Mouse (Mus musculus): ENCODE measurements at regions not wholly inside any gene's neighbourhood (a gene's known extent, or its start where the extent isn't known, plus 50 kb on each side); places are given as distances from the start of the nearest gene placed in this dataset.

GRCm38 (mm10) chr3:15098206-15098817, 212.2 kb downstream of the Car2 start:
- Histone ChIP-seq H3K9me3 (replicated peaks) (no peaks in the 10 kb centered on the region), H3K4me2 (replicated peaks) (no peak overlapping the region), H3K36me3 (no peaks in the 10 kb centered on the region), H3K27ac (no peak overlapping the region), H3K27me3 (no peaks in the 10 kb centered on the region), H3K4me1 (no peaks in the 10 kb centered on the region), H3K9ac (no peak overlapping the region), H3K4me3 (no peak overlapping the region)
- 74% methylated on average over 6 of the region's 6 CpGs for WGBS
- no peak for ATAC-seq (ENCODE audit: low FRiP score)

GRCm38 (mm10) chr3:15098981-15099380, 212.9 kb downstream of the Car2 start:
- H3K4me3 ChIP-seq: no peak overlapping the region
- no peaks in the 10 kb centered on the region for H3K9me3 ChIP-seq (replicated peaks)
- H3K4me1 ChIP-seq: no peaks in the 10 kb centered on the region
- no peak for ATAC-seq (ENCODE audit: low FRiP score)
- no peaks in the 10 kb centered on the region for H3K27me3 ChIP-seq
- H3K4me2 ChIP-seq (replicated peaks): no peak overlapping the region
- no peaks in the 10 kb centered on the region for H3K36me3 ChIP-seq
- no peak overlapping the region for H3K27ac ChIP-seq
- H3K9ac ChIP-seq: no peak overlapping the region

GRCm38 (mm10) chr3:15105627-15106026, 219.6 kb downstream of the Car2 start:
- no peak overlapping the region for H3K4me3 ChIP-seq
- H3K9ac ChIP-seq: no peak overlapping the region
- H3K4me1 ChIP-seq: no peaks in the 10 kb centered on the region
- WGBS: 45% methylated on average over 4 of the region's 4 CpGs
- H3K36me3 ChIP-seq: no peaks in the 10 kb centered on the region
- H3K9me3 ChIP-seq (replicated peaks): no peaks in the 10 kb centered on the region
- no peaks in the 10 kb centered on the region for H3K27me3 ChIP-seq
- H3K4me2 ChIP-seq (replicated peaks): no peak overlapping the region
- no peak for ATAC-seq (ENCODE audit: low FRiP score)
- H3K27ac ChIP-seq: no peak overlapping the region

- H3K4me1 ChIP-seq: no peaks in the 10 kb centered on the region
Measured at GRCm38 (mm10) chr3:15106281-15106680, 220.2 kb downstream of the Car2 start.

GRCm38 (mm10) chr3:15107301-15107700, 221.2 kb downstream of the Car2 start:
- Histone ChIP-seq H3K4me1 (no peaks in the 10 kb centered on the region), H3K9me3 (replicated peaks) (no peaks in the 10 kb centered on the region), H3K27ac (no peak overlapping the region), H3K4me3 (no peak overlapping the region), H3K4me2 (replicated peaks) (no peak overlapping the region), H3K9ac (no peak overlapping the region), H3K36me3 (no peaks in the 10 kb centered on the region), H3K27me3 (no peaks in the 10 kb centered on the region)
- ATAC-seq (ENCODE audit: low FRiP score): no peak
- 95% methylated on average over 5 of the region's 5 CpGs for WGBS

More at GRCm38 (mm10) chr3:15106281-15106680, 220.2 kb downstream of the Car2 start:
- no peak overlapping the region for H3K27ac ChIP-seq
- H3K4me3 ChIP-seq: no peak overlapping the region
- 80% methylated on average over 6 of the region's 6 CpGs for WGBS
- H3K9me3 ChIP-seq (replicated peaks): no peaks in the 10 kb centered on the region
- no peaks in the 10 kb centered on the region for H3K36me3 ChIP-seq
- no peaks in the 10 kb centered on the region for H3K27me3 ChIP-seq
- H3K9ac ChIP-seq: no peak overlapping the region
- ATAC-seq (ENCODE audit: low FRiP score): no peak
- no peak overlapping the region for H3K4me2 ChIP-seq (replicated peaks)

- Histone ChIP-seq H3K36me3 (no peaks in the 10 kb centered on the region), H3K4me1 (no peaks in the 10 kb centered on the region)
- ATAC-seq (ENCODE audit: low FRiP score): no peak
Measured at GRCm38 (mm10) chr3:15108239-15108934, 222.3 kb downstream of the Car2 start.

GRCm38 (mm10) chr3:15110037-15110748, 221.9 kb downstream of the Gm9733 start:
- WGBS: 80% methylated on average over 4 of the region's 4 CpGs
- no peak for ATAC-seq (ENCODE audit: low FRiP score)
- H3K9me3 ChIP-seq (replicated peaks): no peaks in the 10 kb centered on the region

More at GRCm38 (mm10) chr3:15108239-15108934, 222.3 kb downstream of the Car2 start:
- H3K9ac ChIP-seq: no peak overlapping the region
- H3K4me2 ChIP-seq (replicated peaks): no peak overlapping the region
- H3K4me3 ChIP-seq: no peak overlapping the region
- H3K27ac ChIP-seq: no peak overlapping the region
- no peaks in the 10 kb centered on the region for H3K9me3 ChIP-seq (replicated peaks)
- 91% methylated on average over 9 of the region's 9 CpGs for WGBS
- no peaks in the 10 kb centered on the region for H3K27me3 ChIP-seq

GRCm38 (mm10) chr3:15112177-15112838, 219.8 kb downstream of the Gm9733 start:
- Histone ChIP-seq H3K27me3 (no peaks in the 10 kb centered on the region), H3K27ac (no peak overlapping the region), H3K4me3 (no peak overlapping the region), H3K9ac (no peak overlapping the region), H3K4me1 (no peaks in the 10 kb centered on the region), H3K36me3 (no peaks in the 10 kb centered on the region), H3K4me2 (replicated peaks) (no peak overlapping the region), H3K9me3 (replicated peaks) (no peaks in the 10 kb centered on the region)
- 27% methylated on average over 2 of the region's 2 CpGs for WGBS
- ATAC-seq (ENCODE audit: low FRiP score): no peak

More at GRCm38 (mm10) chr3:15110037-15110748, 221.9 kb downstream of the Gm9733 start:
- H3K36me3 ChIP-seq: no peaks in the 10 kb centered on the region
- H3K4me3 ChIP-seq: no peak overlapping the region
- no peak overlapping the region for H3K27ac ChIP-seq
- no peak overlapping the region for H3K4me2 ChIP-seq (replicated peaks)
- no peak overlapping the region for H3K9ac ChIP-seq
- no peaks in the 10 kb centered on the region for H3K27me3 ChIP-seq
- no peaks in the 10 kb centered on the region for H3K4me1 ChIP-seq

GRCm38 (mm10) chr3:15118634-15119356, 213.3 kb downstream of the Gm9733 start:
- Histone ChIP-seq H3K27me3 (no peaks in the 10 kb centered on the region), H3K4me3 (no peak overlapping the region), H3K36me3 (no peaks in the 10 kb centered on the region), H3K27ac (no peak overlapping the region), H3K4me1 (no peaks in the 10 kb centered on the region), H3K9me3 (replicated peaks) (no peaks in the 10 kb centered on the region), H3K9ac (no peak overlapping the region), H3K4me2 (replicated peaks) (no peak overlapping the region)
- 27% methylated on average over 3 of the region's 3 CpGs for WGBS
- no peak for ATAC-seq (ENCODE audit: low FRiP score)

- Histone ChIP-seq H3K4me3 (no peak overlapping the region), H3K4me2 (replicated peaks) (no peak overlapping the region), H3K36me3 (no peaks in the 10 kb centered on the region), H3K9ac (no peak overlapping the region), H3K4me1 (no peaks in the 10 kb centered on the region), H3K27ac (no peak overlapping the region), H3K9me3 (replicated peaks) (no peaks in the 10 kb centered on the region), H3K27me3 (no peaks in the 10 kb centered on the region)
- ATAC-seq (ENCODE audit: low FRiP score): no peak
- WGBS: 66% methylated on average over 4 of the region's 4 CpGs
Measured at GRCm38 (mm10) chr3:15126736-15127135, 205.4 kb downstream of the Gm9733 start.

GRCm38 (mm10) chr3:15128370-15128769, 203.7 kb downstream of the Gm9733 start:
- H3K4me3 ChIP-seq: no peak overlapping the region
- no peak overlapping the region for H3K27ac ChIP-seq
- no peak overlapping the region for H3K9ac ChIP-seq
- no peaks in the 10 kb centered on the region for H3K27me3 ChIP-seq
- no peak overlapping the region for H3K4me2 ChIP-seq (replicated peaks)
- no peaks in the 10 kb centered on the region for H3K9me3 ChIP-seq (replicated peaks)
- H3K4me1 ChIP-seq: no peaks in the 10 kb centered on the region
- no peaks in the 10 kb centered on the region for H3K36me3 ChIP-seq
- no peak for ATAC-seq (ENCODE audit: low FRiP score)

- no peaks in the 10 kb centered on the region for H3K9me3 ChIP-seq (replicated peaks)
- H3K36me3 ChIP-seq: no peaks in the 10 kb centered on the region
- H3K4me1 ChIP-seq: no peaks in the 10 kb centered on the region
- WGBS: 78% methylated on average over 3 of the region's 3 CpGs
- no peak overlapping the region for H3K4me2 ChIP-seq (replicated peaks)
- no peaks in the 10 kb centered on the region for H3K27me3 ChIP-seq
- H3K27ac ChIP-seq: no peak overlapping the region
- no peak overlapping the region for H3K9ac ChIP-seq
- ATAC-seq (ENCODE audit: low FRiP score): no peak
- H3K4me3 ChIP-seq: no peak overlapping the region
Measured at GRCm38 (mm10) chr3:15128960-15129359, 203.1 kb downstream of the Gm9733 start.

All from hindbrain, embryonic 12.5 days (tissue).